Mouse (Mus musculus) lung, postnatal 0 days (tissue): Measurements from ENCODE around the gene Cdk5rap3. TPM values are rescaled to one million over a fixed set of nuclear protein-coding genes. Genes with fewer than 3 reads are reported as not detected.

Source experiments
- ATAC-seq: fragments of 200-750 bp; cut with Nextera tagmentation; 2 replicates; pipeline ENCODE4 v1.8.0; 2017; ENCODE audit warnings: moderate library complexity
- DNase-seq: peaks from one replicate; pipeline ENCODE4 v3.0.0-alpha.2; 2016; ENCODE audit warnings: low spot score
- H3K27ac ChIP-seq: fragments of 300-500 bp; sonication (generic); 2 replicates; pipeline ENCODE4 v1.5.1; 2014; ENCODE audit warnings: antibody characterized with exemption, mild to moderate bottlenecking, low read length, mixed read lengths
- H3K27me3 ChIP-seq: fragments of 300-500 bp; sonication (generic); replicated peaks from 2 replicates; pipeline ENCODE4 v1.6.1; 2014; ENCODE audit warnings: low read length, mixed read lengths; ENCODE audit not compliant: insufficient read depth
- H3K36me3 ChIP-seq: fragments of 300-500 bp; sonication (generic); 2 replicates; pipeline ENCODE4 v1.6.1; 2014; ENCODE audit warnings: low read length, mixed read lengths; ENCODE audit not compliant: insufficient read depth
- H3K4me1 ChIP-seq: fragments of 300-500 bp; sonication (generic); 2 replicates; pipeline ENCODE4 v1.6.1; 2014; ENCODE audit warnings: antibody characterized with exemption, low read depth, low read length, mixed read lengths; ENCODE audit not compliant: insufficient read depth
- H3K4me2 ChIP-seq: fragments of 300-500 bp; sonication (generic); replicated peaks from 2 replicates; pipeline ENCODE4 v1.6.1; 2014; ENCODE audit warnings: low read depth, mild to moderate bottlenecking, low read length, moderate library complexity, mixed read lengths
- H3K4me3 ChIP-seq: fragments of 300-500 bp; sonication (generic); 2 replicates; pipeline ENCODE4 v1.5.1; 2014; ENCODE audit warnings: low read depth, low read length
- H3K9ac ChIP-seq: fragments of 300-500 bp; sonication (generic); replicated peaks from 2 replicates; pipeline ENCODE4 v1.6.1; 2014; ENCODE audit warnings: low read depth, mild to moderate bottlenecking
- H3K9me3 ChIP-seq: fragments of 300-500 bp; sonication (generic); 2 replicates; pipeline ENCODE4 v1.6.1; 2016; ENCODE audit warnings: low read length, mixed read lengths
- CTCF ChIP-seq: IDR thresholded peaks from 2 replicates; pipeline ENCODE4 v1.5.1; 2016; ENCODE audit warnings: antibody characterized with exemption, mild to moderate bottlenecking
- EP300 ChIP-seq: IDR thresholded peaks from 2 replicates; pipeline ENCODE4 v1.6.1; 2016; ENCODE audit warnings: antibody characterized with exemption, mild to moderate bottlenecking, control low read depth
- WGBS: fragments of 180-500 bp; shearing (Covaris S2); extraction: QIAGEN DNeasy Blood & Tissue Kit; methylation state at CpG from one replicate; pipeline ENCODE4 v1.1.7; 2014; 5-methylcytosine and 5-hydroxymethylcytosine counted together
- polyA plus RNA-seq: library from polyadenylated mRNA; unstranded; fragments of >200 nt; fragmentation: Nextera tagmentation; extraction: Ambion mirVana; gene quantifications from 2 replicates; pipeline ENCODE4 v1.2.1, GENCODE M21; 2015

Cdk5rap3 gene
- polyA plus RNA-seq, 1 experiment from 2014 or later, result 46.4 TPM

GRCm38 (mm10) chr11:96935872-96936650 lies 19.8 kb upstream of the Cdk5rap3 start:
- ATAC-seq (no peak), DNase-seq (peak; percentile 67)
- H3K4me2 ChIP-seq, result no peak overlapping the region
- no peaks in the 10 kb centered on the region for H3K9me3 ChIP-seq
- peaks cover 5% of the 10 kb centered on the region; the same call in 1 of the 2 replicates for H3K4me1 ChIP-seq
- TF ChIP-seq EP300, result no peak
- TF ChIP-seq CTCF, result no peak
- WGBS, result 62% methylated on average over 9 of the region's 9 CpGs
- H3K4me3 ChIP-seq, result no peak overlapping the region
- peak overlapping the region; percentile 54; the same call in 1 of the 2 replicates for H3K27ac ChIP-seq
- no peak overlapping the region for H3K9ac ChIP-seq
- no peaks in the 10 kb centered on the region for H3K27me3 ChIP-seq
- H3K36me3 ChIP-seq, result no peaks in the 10 kb centered on the region

- DNase-seq, result peak; percentile 98
- H3K9ac ChIP-seq, result no peak overlapping the region
- H3K27me3 ChIP-seq, result no peaks in the 10 kb centered on the region
- no peaks in the 10 kb centered on the region for H3K36me3 ChIP-seq
- H3K9me3 ChIP-seq, result no peaks in the 10 kb centered on the region
- peak; percentile 91 for ATAC-seq
- WGBS, result 19% methylated on average over 12 of the region's 12 CpGs
- H3K4me3 ChIP-seq, result no peak overlapping the region
- TF ChIP-seq EP300, result peak; percentile 58; the same call in 1 of the 2 replicates
- no peak for TF ChIP-seq CTCF
- H3K4me2 ChIP-seq, result peak overlapping the region; percentile 36
- peaks cover 5% of the 10 kb centered on the region; the same call in 1 of the 2 replicates for H3K4me1 ChIP-seq
- H3K27ac ChIP-seq, result peak overlapping the region; percentile 63
Observed at GRCm38 (mm10) chr11:96934921-96935356, 18.6 kb upstream of the Cdk5rap3 start.

GRCm38 (mm10) chr11:96933562-96934276 lies 17.4 kb upstream of the Cdk5rap3 start:
- Histone ChIP-seq H3K27ac (peak overlapping the region; percentile 63), H3K9me3 (no peaks in the 10 kb centered on the region), H3K9ac (no peak overlapping the region), H3K36me3 (no peaks in the 10 kb centered on the region), H3K4me3 (no peak overlapping the region), H3K27me3 (no peaks in the 10 kb centered on the region), H3K4me2 (no peak overlapping the region), H3K4me1 (peaks cover 5% of the 10 kb centered on the region; the same call in 1 of the 2 replicates)
- WGBS, result 65% methylated on average over 13 of the region's 13 CpGs
- DNase-seq, result no peak
- ATAC-seq, result no peak
- TF ChIP-seq EP300 (no peak), CTCF (no peak)

GRCm38 (mm10) chr11:96931327-96932062 lies 15.2 kb upstream of the Cdk5rap3 start:
- peak; percentile 76 for ATAC-seq
- H3K4me2 ChIP-seq, result peak overlapping the region; percentile 33; the same call in 1 of the 2 replicates

GRCm38 (mm10) chr11:96929766-96930331 lies 13.6 kb upstream of the Cdk5rap3 start:
- H3K4me3 ChIP-seq, result peak overlapping the region; percentile 43
- no peaks in the 10 kb centered on the region for H3K27me3 ChIP-seq
- TF ChIP-seq CTCF, result no peak
- TF ChIP-seq EP300, result no peak
- peak overlapping the region; percentile 43 for H3K9ac ChIP-seq
- ATAC-seq (peak; percentile 11), DNase-seq (peak; percentile 32)
- H3K36me3 ChIP-seq, result no peaks in the 10 kb centered on the region
- peaks cover 5% of the 10 kb centered on the region; the same call in 1 of the 2 replicates for H3K4me1 ChIP-seq
- no peaks in the 10 kb centered on the region for H3K9me3 ChIP-seq
- peak overlapping the region; percentile 92 for H3K27ac ChIP-seq
- H3K4me2 ChIP-seq, result peak overlapping the region; percentile 56
- WGBS, result 49% methylated on average over 9 of the region's 9 CpGs

More at GRCm38 (mm10) chr11:96931327-96932062, 15.2 kb upstream of the Cdk5rap3 start:
- peaks cover 5% of the 10 kb centered on the region; the same call in 1 of the 2 replicates for H3K4me1 ChIP-seq
- peak; percentile 94 for DNase-seq
- H3K36me3 ChIP-seq, result no peaks in the 10 kb centered on the region
- no peak overlapping the region for H3K4me3 ChIP-seq
- 42% methylated on average over 8 of the region's 8 CpGs for WGBS
- no peaks in the 10 kb centered on the region for H3K9me3 ChIP-seq
- no peaks in the 10 kb centered on the region for H3K27me3 ChIP-seq
- TF ChIP-seq EP300 (peak; percentile 97), CTCF (no peak)
- no peak overlapping the region for H3K9ac ChIP-seq
- peak overlapping the region; percentile 82 for H3K27ac ChIP-seq
